Mouse (Mus musculus) heart, embryonic 12.5 days (tissue): ENCODE data around the gene Abhd16b. TPM values are rescaled to one million over a fixed set of nuclear protein-coding genes. Genes with fewer than 3 reads are reported as not detected.
A peak's percentile ranks its signal among the peaks of the same experiment; 100 is the strongest.

Experiments used
- ATAC-seq: fragments of 200-750 bp; cut with Nextera tagmentation; 2 replicates; pipeline ENCODE4 v1.8.0; 2017; ENCODE audit warnings: moderate TSS enrichment, moderate library complexity; ENCODE audit not compliant: insufficient number of reproducible peaks, low FRiP score
- H3K27ac ChIP-seq: fragments of 300-500 bp; sonication (generic); 2 replicates; pipeline ENCODE4 v1.5.1; 2016; ENCODE audit warnings: mild to moderate bottlenecking, moderate library complexity; ENCODE audit not compliant: poor library complexity, severe bottlenecking
- H3K27me3 ChIP-seq: fragments of 300-500 bp; sonication (generic); replicated peaks from 2 replicates; pipeline ENCODE4 v1.6.1; 2016; ENCODE audit warnings: mild to moderate bottlenecking, moderate library complexity
- H3K36me3 ChIP-seq: fragments of 300-500 bp; sonication (generic); 2 replicates; pipeline ENCODE4 v1.6.1; 2016; ENCODE audit warnings: mild to moderate bottlenecking, moderate library complexity
- H3K4me1 ChIP-seq: fragments of 300-500 bp; sonication (generic); replicated peaks from 2 replicates; pipeline ENCODE4 v1.6.1; 2016; ENCODE audit warnings: mild to moderate bottlenecking
- H3K4me2 ChIP-seq: fragments of 300-500 bp; sonication (generic); 2 replicates; pipeline ENCODE4 v1.6.1; 2016; ENCODE audit warnings: mild to moderate bottlenecking, moderate library complexity
- H3K4me3 ChIP-seq: fragments of 300-500 bp; sonication (generic); 2 replicates; pipeline ENCODE4 v1.5.1; 2016; ENCODE audit warnings: mild to moderate bottlenecking
- H3K9ac ChIP-seq: fragments of 300-500 bp; sonication (generic); 2 replicates; pipeline ENCODE4 v1.6.1; 2016; ENCODE audit warnings: mild to moderate bottlenecking, moderate library complexity
- H3K9me3 ChIP-seq: fragments of 300-500 bp; sonication (generic); replicated peaks from 2 replicates; pipeline ENCODE4 v1.6.1; 2016; ENCODE audit warnings: mild to moderate bottlenecking, moderate library complexity
- WGBS: fragments of 180-500 bp; shearing (Covaris S2); methylation state at CpG from one replicate; pipeline ENCODE4 v1.1.7; 2016; 5-methylcytosine and 5-hydroxymethylcytosine counted together
- polyA plus RNA-seq: library from polyadenylated mRNA; unstranded; fragments of >200 nt; fragmentation: Nextera tagmentation; extraction: Ambion mirVana; gene quantifications from 2 replicates; pipeline ENCODE4 v1.2.1, GENCODE M21; 2016

Abhd16b gene
- polyA plus RNA-seq, 1 experiment from 2014 or later: not detected

DNA sequence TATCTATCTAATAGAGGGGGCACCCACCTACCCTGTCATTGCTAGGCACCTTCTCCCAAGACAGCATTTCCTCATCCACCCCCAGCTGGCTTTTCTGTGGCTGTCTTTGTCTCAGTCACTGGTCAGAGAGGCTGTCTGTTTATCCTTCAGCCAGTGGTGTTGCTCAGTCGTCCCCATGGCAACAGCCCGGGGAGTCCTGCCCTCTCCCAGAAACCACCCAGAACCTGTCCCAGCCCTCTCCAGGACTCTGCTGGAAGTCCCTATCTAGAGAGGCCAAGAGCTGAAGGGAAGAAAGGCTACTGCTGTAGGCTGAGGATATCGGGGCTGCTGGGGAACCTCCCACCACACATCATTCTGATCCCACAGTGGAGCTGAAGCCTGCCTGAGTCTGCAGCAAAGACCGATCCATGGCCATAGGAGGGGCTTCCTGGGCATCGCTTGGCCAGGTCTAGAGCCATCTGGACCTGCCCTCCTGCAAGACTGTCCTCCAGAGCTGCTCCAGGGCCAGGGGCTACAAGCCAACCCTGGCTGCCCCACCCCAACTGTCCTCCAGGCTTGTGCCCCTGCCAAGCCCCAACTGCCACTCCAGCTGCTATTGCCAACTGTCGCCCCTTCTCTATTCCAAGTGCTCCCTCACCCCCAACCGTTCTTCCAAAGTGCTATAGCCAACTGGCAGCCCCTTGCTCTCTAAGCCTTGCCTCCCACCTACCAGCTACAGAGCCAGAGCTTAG, 29.8 kb upstream of the Abhd16b start:
- 30% methylated on average over 7 of the region's 7 CpGs for WGBS
- Histone ChIP-seq H3K9ac (0 out of 2 replicates have a peak overlapping the region, but pooled peaks have one; percentile 35), H3K27ac (no peak overlapping the region), H3K4me1 (peaks cover 26% of the 10 kb centered on the region), H3K4me2 (peak overlapping the region; percentile 50), H3K4me3 (peak overlapping the region; percentile 10; the same call in 1 of the 2 replicates), H3K9me3 (no peaks in the 10 kb centered on the region), H3K36me3 (no peaks in the 10 kb centered on the region), H3K27me3 (no peaks in the 10 kb centered on the region)
- no peak; the same call in 1 of the 2 replicates for ATAC-seq

DNA sequence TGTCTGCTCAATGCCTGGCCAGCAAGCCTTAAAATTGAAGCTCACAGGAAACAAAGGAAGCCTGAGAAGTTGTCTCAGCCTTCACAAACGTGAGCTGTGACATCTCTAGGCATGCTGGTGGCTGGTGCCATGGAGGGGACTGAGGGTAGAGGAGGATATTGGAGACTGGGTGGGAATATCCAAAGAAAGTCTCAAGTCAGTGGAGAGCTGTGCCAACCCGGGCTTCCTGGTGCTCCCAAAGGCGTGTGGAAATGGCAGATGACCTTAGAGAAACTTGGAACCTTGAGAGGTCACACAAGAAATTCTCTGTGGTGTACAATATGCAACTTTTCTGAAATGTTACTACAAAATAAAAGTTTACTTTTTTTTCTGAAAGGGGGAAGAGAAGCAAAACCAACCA, 27.6 kb upstream of the Abhd16b start:
- H3K4me2 ChIP-seq: no peak overlapping the region
- H3K27ac ChIP-seq: no peak overlapping the region
- no peak for ATAC-seq
- H3K36me3 ChIP-seq: no peaks in the 10 kb centered on the region
- H3K27me3 ChIP-seq: no peaks in the 10 kb centered on the region
- H3K9me3 ChIP-seq: no peaks in the 10 kb centered on the region
- WGBS: 57% methylated on average over 3 of the region's 3 CpGs
- no peak overlapping the region for H3K9ac ChIP-seq
- no peak overlapping the region for H3K4me3 ChIP-seq
- H3K4me1 ChIP-seq: peaks cover 25% of the 10 kb centered on the region

GRCm38 (mm10) chr2:181470285-181470684, 22.7 kb upstream of the Abhd16b start:
- 51% methylated on average over 2 of the region's 2 CpGs for WGBS
- ATAC-seq: peak; percentile 38; the same call in 1 of the 2 replicates
- no peak overlapping the region for H3K4me2 ChIP-seq
- no peak overlapping the region for H3K9ac ChIP-seq
- H3K4me1 ChIP-seq: peaks cover 31% of the 10 kb centered on the region
- no peaks in the 10 kb centered on the region for H3K9me3 ChIP-seq
- H3K4me3 ChIP-seq: no peak overlapping the region
- H3K36me3 ChIP-seq: no peaks in the 10 kb centered on the region
- no peaks in the 10 kb centered on the region for H3K27me3 ChIP-seq
- H3K27ac ChIP-seq: no peak overlapping the region

DNA sequence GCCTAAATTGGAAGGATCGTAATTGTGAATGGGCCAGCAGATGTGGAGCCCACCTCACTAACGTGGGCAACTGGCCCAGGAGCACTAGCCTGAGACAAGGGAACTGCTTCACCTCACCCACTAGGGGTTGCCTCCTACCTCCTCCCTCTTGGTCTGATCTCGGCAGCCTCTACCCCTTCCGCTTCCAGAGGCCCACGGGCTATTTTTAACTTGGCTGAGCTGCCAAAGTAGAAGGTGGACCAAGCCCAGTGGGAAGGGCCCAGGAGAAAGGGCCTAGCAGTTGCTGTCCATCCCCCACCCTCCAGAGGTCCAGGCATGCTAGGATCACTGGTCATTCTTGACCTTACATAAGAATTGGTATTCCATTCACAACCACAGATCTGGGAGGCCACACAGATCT, 21.8 kb upstream of the Abhd16b start:
- ATAC-seq: peak; percentile 58
- Histone ChIP-seq H3K4me2 (0 out of 2 replicates have a peak overlapping the region, but pooled peaks have one; percentile 22), H3K36me3 (no peaks in the 10 kb centered on the region), H3K27ac (peak overlapping the region; percentile 46), H3K9me3 (no peaks in the 10 kb centered on the region), H3K9ac (no peak overlapping the region), H3K4me1 (peaks cover 31% of the 10 kb centered on the region), H3K27me3 (no peaks in the 10 kb centered on the region), H3K4me3 (no peak overlapping the region)
- 21% methylated on average over 5 of the region's 5 CpGs for WGBS

DNA sequence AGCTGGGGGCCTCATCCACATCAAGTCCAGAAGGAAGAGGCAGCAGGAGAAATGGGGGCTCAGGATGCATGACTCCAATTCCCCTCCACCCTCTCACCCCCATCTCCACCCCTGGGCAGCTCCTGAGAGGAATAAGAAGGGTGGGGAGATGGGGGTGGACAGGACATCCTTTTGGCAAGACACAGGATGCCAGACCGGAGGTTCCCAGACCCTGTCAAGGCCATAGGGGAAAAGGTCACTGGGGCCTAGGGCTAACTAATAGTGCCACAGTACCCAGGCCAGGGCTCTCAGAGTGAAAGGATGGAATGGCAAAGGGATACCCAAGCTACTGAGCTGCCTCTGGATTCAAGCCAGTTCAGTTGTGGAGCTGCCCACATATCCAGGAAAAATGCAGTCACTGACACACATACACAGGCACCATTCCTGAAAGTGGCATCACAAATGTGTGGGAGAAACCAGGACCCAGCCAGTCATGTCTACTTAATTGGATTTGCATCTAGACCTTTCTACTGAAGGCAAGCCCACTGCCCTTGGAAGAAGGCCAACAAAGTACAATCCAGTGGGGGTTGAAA, 20.7 kb upstream of the Abhd16b start:
- Histone ChIP-seq H3K9ac (no peak overlapping the region), H3K27me3 (no peaks in the 10 kb centered on the region)

GRCm38 (mm10) chr2:181483120-181483519, 9.9 kb upstream of the Abhd16b start:
- Histone ChIP-seq H3K4me2 (peak overlapping the region; percentile 48; the same call in 1 of the 2 replicates), H3K27me3 (no peaks in the 10 kb centered on the region), H3K9ac (peak overlapping the region; percentile 51; the same call in 1 of the 2 replicates), H3K27ac (peak overlapping the region; percentile 35; the same call in 1 of the 2 replicates), H3K4me3 (0 out of 2 replicates have a peak overlapping the region, but pooled peaks have one; percentile 1), H3K4me1 (peaks cover 21% of the 10 kb centered on the region), H3K9me3 (no peaks in the 10 kb centered on the region), H3K36me3 (no peaks in the 10 kb centered on the region)
- no peak for ATAC-seq
- 50% methylated on average over 2 of the region's 2 CpGs for WGBS

More for the DNA sequence above, 20.7 kb upstream of the Abhd16b start:
- no peak overlapping the region for H3K4me2 ChIP-seq
- peaks cover 31% of the 10 kb centered on the region for H3K4me1 ChIP-seq
- H3K9me3 ChIP-seq: no peaks in the 10 kb centered on the region
- no peak for ATAC-seq
- H3K36me3 ChIP-seq: no peaks in the 10 kb centered on the region
- WGBS: 67% methylated on average over 1 of the region's 1 CpGs
- H3K27ac ChIP-seq: peak overlapping the region; percentile 46; the same call in 1 of the 2 replicates
- H3K4me3 ChIP-seq: no peak overlapping the region

- WGBS: 31% methylated on average over 7 of the region's 7 CpGs
- H3K9ac ChIP-seq: peak overlapping the region; percentile 51; the same call in 1 of the 2 replicates
- peak overlapping the region; percentile 48 for H3K4me2 ChIP-seq
- peak overlapping the region; percentile 35; the same call in 1 of the 2 replicates for H3K27ac ChIP-seq
- H3K4me1 ChIP-seq: peaks cover 22% of the 10 kb centered on the region
- H3K27me3 ChIP-seq: no peaks in the 10 kb centered on the region
- no peaks in the 10 kb centered on the region for H3K9me3 ChIP-seq
- no peaks in the 10 kb centered on the region for H3K36me3 ChIP-seq
- peak; percentile 60 for ATAC-seq
- 0 out of 2 replicates have a peak overlapping the region, but pooled peaks have one; percentile 1 for H3K4me3 ChIP-seq
Measured at GRCm38 (mm10) chr2:181483562-181484318, 9.3 kb upstream of the Abhd16b start.

DNA sequence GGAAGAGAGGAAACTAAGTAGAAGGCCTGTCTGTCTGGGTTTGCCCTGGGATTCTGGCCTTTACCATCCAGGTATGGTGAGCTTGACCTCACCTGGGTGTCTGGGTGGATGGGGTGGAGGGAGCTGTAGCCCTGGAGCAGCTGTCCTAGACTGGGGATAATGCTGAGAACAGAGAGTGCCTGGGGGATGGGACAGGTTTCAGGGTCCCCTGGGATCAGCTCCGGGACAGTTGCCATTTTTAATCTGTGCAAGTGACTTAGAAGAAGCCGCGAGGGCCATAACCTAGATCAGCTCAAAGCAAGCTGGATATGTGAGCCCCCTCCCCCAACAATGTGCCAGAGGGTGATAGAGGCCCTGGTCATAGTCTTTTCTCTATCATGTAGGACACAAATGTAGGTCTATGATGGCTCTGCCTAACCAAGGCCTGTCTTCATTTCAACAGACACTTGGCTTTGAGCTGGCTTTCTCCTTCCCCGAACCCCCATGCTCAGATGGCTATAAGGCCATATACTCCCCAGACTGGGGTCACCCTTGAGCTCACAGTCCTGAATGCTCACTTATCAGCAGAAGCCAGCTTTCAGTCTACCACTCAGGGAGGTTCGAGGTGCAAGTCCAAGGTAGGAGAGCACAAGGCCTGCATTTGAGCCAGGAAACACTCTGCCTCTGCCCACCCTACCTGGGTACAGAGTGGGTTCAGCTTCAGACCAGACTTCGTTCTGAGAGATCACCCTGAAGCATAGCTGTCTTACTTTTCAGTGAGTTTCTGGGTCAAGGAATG, 8.4 kb upstream of the Abhd16b start:
- WGBS: 63% methylated on average over 6 of the region's 6 CpGs
- Histone ChIP-seq H3K4me1 (peaks cover 22% of the 10 kb centered on the region), H3K27me3 (no peaks in the 10 kb centered on the region), H3K9me3 (no peaks in the 10 kb centered on the region), H3K4me2 (no peak overlapping the region), H3K9ac (no peak overlapping the region), H3K27ac (no peak overlapping the region), H3K36me3 (no peaks in the 10 kb centered on the region), H3K4me3 (no peak overlapping the region)
- no peak for ATAC-seq

DNA sequence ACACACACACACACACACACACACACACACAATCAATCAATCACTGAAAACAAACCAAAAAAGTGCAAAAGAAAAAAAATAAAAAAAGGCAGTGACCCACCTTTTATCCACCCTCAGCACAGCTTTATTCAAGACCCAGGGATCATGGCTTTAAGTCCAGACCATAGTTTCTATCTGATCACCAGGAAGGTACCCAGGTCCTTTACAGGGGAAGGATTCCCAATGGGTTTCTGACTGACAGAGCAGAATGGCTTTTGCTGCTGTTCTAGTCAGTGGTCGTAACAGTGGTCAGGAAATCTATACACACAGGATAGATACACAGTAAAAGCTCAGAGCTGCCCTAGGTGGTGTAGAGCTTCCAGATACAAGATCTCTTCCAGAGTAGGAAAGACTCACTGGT, 7.3 kb upstream of the Abhd16b start:
- H3K9ac ChIP-seq: no peak overlapping the region
- peaks cover 22% of the 10 kb centered on the region for H3K4me1 ChIP-seq
- H3K4me3 ChIP-seq: no peak overlapping the region
- 27% methylated on average over 1 of the region's 1 CpGs for WGBS
- no peaks in the 10 kb centered on the region for H3K9me3 ChIP-seq
- no peak for ATAC-seq
- no peak overlapping the region for H3K27ac ChIP-seq
- no peaks in the 10 kb centered on the region for H3K27me3 ChIP-seq
- no peak overlapping the region for H3K4me2 ChIP-seq
- H3K36me3 ChIP-seq: no peaks in the 10 kb centered on the region
